ENCODE assay signal across 9 mouse cellular contexts in the genomic region with DNA sequence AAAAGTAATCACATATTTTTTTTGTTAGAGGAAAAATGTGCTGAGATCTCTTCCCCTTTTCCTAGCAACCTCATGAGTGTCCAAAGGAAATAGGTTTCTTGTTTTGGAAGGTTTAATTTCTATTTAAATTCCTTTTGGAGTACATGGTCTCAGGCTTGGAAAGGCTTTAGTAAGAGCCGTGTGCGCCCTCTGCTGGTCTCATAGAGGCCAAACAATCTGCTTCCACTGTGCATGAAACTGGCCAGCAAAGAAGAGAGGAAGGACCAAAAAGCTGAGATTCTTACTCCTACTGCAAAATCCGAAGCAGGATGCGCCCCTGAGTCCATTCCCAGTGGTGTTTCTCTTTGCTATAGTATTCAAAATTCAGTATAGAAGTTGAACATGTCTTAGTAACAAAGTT. TPM values are rescaled to one million over a fixed set of nuclear protein-coding genes. Genes with fewer than 3 reads are reported as not detected.
DNase-seq lines count a peak whose midpoint lies in the region; ATAC-seq lines count a peak whose summit lies in the region.
"Had no signal": no experiment of that assay in that cellular context is flagged by ENCODE, and none has a peak within 500 bp of the region (broad histone marks: within the 10 kb centered on the region; RNA-seq: fewer than 3 reads in every experiment).

No protein-coding gene starts in this region.

- H3K36me3 ChIP-seq in forebrain, embryonic 10.5 days (replicated peaks) = no peaks in the 10 kb centered on the region
- H3K36me3 ChIP-seq in forebrain, embryonic 13.5 days (ENCODE audit: poor library complexity, severe bottlenecking) = no peaks in the 10 kb centered on the region
- H3K36me3 ChIP-seq: lung, embryonic 15.5 days had no signal

- H3K4me2 ChIP-seq in forebrain, embryonic 13.5 days = no peak overlapping the region
- H3K4me2 ChIP-seq: lung, embryonic 15.5 days had no signal

- H3K27ac ChIP-seq in forebrain, embryonic 10.5 days = no peak overlapping the region
- no peak overlapping the region for H3K27ac ChIP-seq in forebrain, embryonic 13.5 days
- H3K27ac ChIP-seq: lung, embryonic 15.5 days had no signal

- peaks cover 17% of the 10 kb centered on the region for H3K4me1 ChIP-seq in forebrain, embryonic 10.5 days
- H3K4me1 ChIP-seq in forebrain, embryonic 13.5 days = no peaks in the 10 kb centered on the region
- H3K4me1 ChIP-seq: lung, embryonic 15.5 days had no signal

- peak; percentile 58 for DNase-seq in forebrain, embryonic 10.5 days (ENCODE audit: extremely low spot score, low spot score)
- DNase-seq in CD4-positive helper T cell, adult 2 months (ENCODE audit: low read depth, low spot score) = peak; percentile 70
- DNase-seq in c-Kit-negative CD71-positive TER-119-positive erythroid progenitor cells, embryonic 14.5 days (ENCODE audit: low read depth, low spot score) = peak; percentile 39
- DNase-seq in frontal cortex, postnatal 14 days (ENCODE audit: low spot score in 2 of 2) = peak; percentile 23 to 55
- DNase-seq in layer of hippocampus, adult 9-10 months (ENCODE audit: low spot score) = peak; percentile 37
- peak; percentile 15 to 74 for DNase-seq in spleen, postnatal 10 days (ENCODE audit: low spot score in 2 of 2)

- no peak for ATAC-seq in forebrain, embryonic 13.5 days
- peak; percentile 80 for ATAC-seq in megakaryocyte, adult 5-6 weeks (ENCODE audit: poor library complexity, severe bottlenecking)

- 6% methylated on average over 4 of the region's 4 CpGs for WGBS in forebrain, embryonic 10.5 days
- WGBS in forebrain, embryonic 13.5 days = 4% methylated on average over 4 of the region's 4 CpGs

- H3K27me3 ChIP-seq in forebrain, embryonic 10.5 days (ENCODE audit: poor library complexity, severe bottlenecking) = peaks cover 14% of the 10 kb centered on the region; the same call in 1 of the 2 replicates
- H3K27me3 ChIP-seq in forebrain, embryonic 13.5 days = no peaks in the 10 kb centered on the region
- H3K27me3 ChIP-seq: lung, embryonic 15.5 days had no signal

- no peaks in the 10 kb centered on the region for H3K9me3 ChIP-seq in forebrain, embryonic 10.5 days
- H3K9me3 ChIP-seq in forebrain, embryonic 13.5 days (replicated peaks) = no peaks in the 10 kb centered on the region; the same call in 1 of the 2 replicates
- H3K9me3 ChIP-seq: lung, embryonic 15.5 days had no signal

- no peak overlapping the region for H3K4me3 ChIP-seq in forebrain, embryonic 10.5 days
- H3K4me3 ChIP-seq in forebrain, embryonic 13.5 days = no peak overlapping the region
- H3K4me3 ChIP-seq: lung, embryonic 15.5 days had no signal

- no peak overlapping the region for H3K9ac ChIP-seq in forebrain, embryonic 13.5 days
- H3K9ac ChIP-seq: lung, embryonic 15.5 days had no signal

RNA-seq across cellular contexts. Expression of gene Nnmt, which starts 18.6 kb away (rescaled TPM):
- 0.73 and 1.2 TPM in 2 replicates for polyA plus RNA-seq in forebrain, embryonic 10.5 days (2016; fragmentation: Nextera tagmentation; extraction: Ambion mirVana)
- 0.40 TPM in 1 of 2 replicates, not detected in the other for polyA plus RNA-seq in forebrain, embryonic 13.5 days (2015; fragmentation: Nextera tagmentation; extraction: Ambion mirVana)
- total RNA-seq in megakaryocyte, adult 5-6 weeks (2015) = 0.22 and 1.9 TPM in 2 replicates
- total RNA-seq in megakaryocyte, adult 5-6 weeks (2017) = 0.37 and 1.2 TPM in 2 replicates
